Mouse (Mus musculus) left cerebral cortex, adult 2 months (tissue): ENCODE results near the gene Kpna7. TPM values are rescaled to one million over a fixed set of nuclear protein-coding genes. Genes with fewer than 3 reads are reported as not detected.

Source experiments
- DNase-seq, 2 experiments: peaks; one replicate each; pipeline ENCODE4 v3.0.0; 2021 to 2022; ENCODE audit warnings: low spot score in 2 of 2, mixed read lengths in 1 of 2; ENCODE audit errors: extremely low spot score in 1 of 2
- H3K27ac ChIP-seq: fragments of 200-600 bp; 2 replicates; pipeline ENCODE4 v1.8.1; 2022
- H3K4me3 ChIP-seq: fragments of 200-600 bp; 2 replicates; pipeline ENCODE4 v1.8.1; 2022
- CTCF ChIP-seq: fragments of 200-600 bp; IDR thresholded peaks from 2 replicates; pipeline ENCODE4 v1.8.1; 2022; ENCODE audit warnings: antibody characterized with exemption, mild to moderate bottlenecking, moderate library complexity
- intact Hi-C: fragments of 180-260 bp; cut with DNase I; formaldehyde crosslinking; loops from one replicate; pipeline ENCODE4 v1.15.1; 2025
- total RNA-seq, 2 experiments: library from RNA; stranded (reverse); gene quantifications; 2 replicates each; pipeline ENCODE4 v1.2.3; 2021

The Kpna7 gene
- total RNA-seq, 2 experiments from 2014 or later, result not detected

- intact Hi-C loops, result no loop called here
- no peak for DNase-seq
- Histone ChIP-seq H3K4me3 (no peak overlapping the region), H3K27ac (no peak overlapping the region)
- TF ChIP-seq CTCF, result no peak
These were observed 104.7 kb downstream of the Kpna7 start for GRCm38 (mm10) chr5:144979110-144979509.

GRCm38 (mm10) chr5:144978533-144979107 lies 105.2 kb downstream of the Kpna7 start:
- no peak for TF ChIP-seq CTCF
- H3K27ac ChIP-seq, result no peak overlapping the region
- no peak overlapping the region for H3K4me3 ChIP-seq
- no peak for DNase-seq
- intact Hi-C loops, result no loop called here

- peak; percentile 45 for TF ChIP-seq CTCF
- intact Hi-C loops, result no loop called here
- Histone ChIP-seq H3K4me3 (no peak overlapping the region), H3K27ac (no peak overlapping the region)
- DNase-seq, result no peak
These were observed 112.6 kb downstream of the Kpna7 start for GRCm38 (mm10) chr5:144971266-144971665.

- intact Hi-C loops, result loop anchor here (1.0 to 5.0 kb wide), 3 partner anchors 51 to 88 kb away; no protein-coding TSS in a partner anchor
- no peak for TF ChIP-seq CTCF
- peak within 1 kb of the TSS; percentile 77 for H3K4me3 ChIP-seq
- peak; percentile 83 to 84 for DNase-seq
- peak within 1 kb of the TSS; percentile 93 for H3K27ac ChIP-seq
These were observed 118.0 kb downstream of the Kpna7 start, which contains the start of gene Smurf1 for GRCm38 (mm10) chr5:144965639-144966351. Gene Smurf1 (minus strand): TSS chr5:144965847.

- Histone ChIP-seq H3K4me3 (peak overlapping the region; percentile 77), H3K27ac (peak overlapping the region; percentile 80)
- no peak for TF ChIP-seq CTCF
- intact Hi-C loops, result loop anchor here (1.0 to 5.0 kb wide), 3 partner anchors 51 to 88 kb away; no protein-coding TSS in a partner anchor
- DNase-seq, result peak; percentile 72 to 79
These were observed 118.8 kb downstream of the Kpna7 start for GRCm38 (mm10) chr5:144964872-144965638.

GRCm38 (mm10) chr5:144964465-144964864 lies 119.4 kb downstream of the Kpna7 start:
- TF ChIP-seq CTCF, result no peak
- Histone ChIP-seq H3K27ac (peak overlapping the region; percentile 41), H3K4me3 (peak overlapping the region; percentile 77)
- intact Hi-C loops, result no loop called here
- peak in 1 of 2 experiments; percentile 25 for DNase-seq

- H3K27ac ChIP-seq, result peak overlapping the region; percentile 71
- DNase-seq, result peak; percentile 49 to 70
- no peak for TF ChIP-seq CTCF
These were observed 120.0 kb downstream of the Kpna7 start for GRCm38 (mm10) chr5:144963817-144964261.

GRCm38 (mm10) chr5:144963401-144963800 lies 120.4 kb downstream of the Kpna7 start:
- Histone ChIP-seq H3K27ac (peak overlapping the region; percentile 71), H3K4me3 (peak overlapping the region; percentile 33)
- TF ChIP-seq CTCF, result no peak
- intact Hi-C loops, result no loop called here
- DNase-seq, result no peak

More at GRCm38 (mm10) chr5:144963817-144964261, 120.0 kb downstream of the Kpna7 start:
- peak overlapping the region; percentile 33 for H3K4me3 ChIP-seq
- intact Hi-C loops, result no loop called here

GRCm38 (mm10) chr5:144958271-144958670 lies 125.6 kb downstream of the Kpna7 start:
- intact Hi-C loops, result no loop called here
- no peak for TF ChIP-seq CTCF

GRCm38 (mm10) chr5:144954432-144954831 lies 129.4 kb downstream of the Kpna7 start:
- no peak overlapping the region; the same call in 1 of the 2 replicates for H3K27ac ChIP-seq
- DNase-seq, result no peak
- TF ChIP-seq CTCF, result no peak
- intact Hi-C loops, result no loop called here
- no peak overlapping the region for H3K4me3 ChIP-seq

More at GRCm38 (mm10) chr5:144958271-144958670, 125.6 kb downstream of the Kpna7 start:
- no peak overlapping the region for H3K4me3 ChIP-seq
- DNase-seq, result no peak
- H3K27ac ChIP-seq, result no peak overlapping the region

- TF ChIP-seq CTCF, result no peak
- Histone ChIP-seq H3K4me3 (no peak overlapping the region), H3K27ac (0 out of 2 replicates have a peak overlapping the region, but pooled peaks have one; percentile 15)
- intact Hi-C loops, result no loop called here
- no peak for DNase-seq
These were observed 131.2 kb downstream of the Kpna7 start for GRCm38 (mm10) chr5:144952592-144952991.
